25 mouse cellular contexts compared by ENCODE assay signal in the genomic region with DNA sequence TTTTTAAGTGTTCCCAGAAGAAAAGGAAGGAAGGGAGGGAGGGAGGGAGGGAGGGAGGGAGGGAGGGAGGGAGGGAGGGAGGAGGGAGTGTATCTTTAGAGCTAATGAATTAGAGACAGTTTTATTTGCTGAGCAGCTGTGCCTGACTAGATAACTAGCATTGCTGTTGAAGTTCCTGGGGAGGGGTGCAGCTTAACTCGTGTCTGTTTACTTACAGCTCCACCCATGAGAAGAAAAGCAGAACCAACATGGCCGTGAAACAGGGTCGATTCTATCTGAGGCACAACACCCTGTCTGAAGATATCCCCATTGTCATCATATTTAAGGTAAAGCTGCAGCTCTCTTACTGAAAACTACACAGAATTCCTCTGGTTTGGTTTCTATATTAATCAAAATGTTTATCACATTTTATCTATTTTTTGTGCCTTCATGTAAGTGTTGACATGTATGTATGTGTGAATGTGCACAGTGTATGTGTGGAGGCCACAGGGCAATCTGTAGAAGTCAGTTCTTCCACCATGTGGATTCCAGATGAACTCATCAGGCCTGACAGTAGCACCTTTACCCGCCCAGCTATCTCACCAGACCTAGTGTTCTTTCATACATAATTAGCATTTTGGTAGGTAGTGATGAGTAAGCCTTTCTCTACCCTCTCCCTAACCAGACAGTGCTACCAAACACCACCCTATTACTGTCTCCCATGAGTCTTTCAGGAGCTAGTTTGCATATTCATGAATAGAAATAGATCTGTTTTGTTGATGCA. TPM values are rescaled to one million over a fixed set of nuclear protein-coding genes. Genes with fewer than 3 reads are reported as not detected.
DNase-seq lines count a peak whose midpoint lies in the region; ATAC-seq lines count a peak whose summit lies in the region.
"Had no signal": no experiment of that assay in that cellular context is flagged by ENCODE, and none has a peak within 500 bp of the region (broad histone marks: within the 10 kb centered on the region; RNA-seq: fewer than 3 reads in every experiment).

No protein-coding gene starts in this region.

- no peaks in the 10 kb centered on the region for H3K27me3 ChIP-seq in liver, embryonic 12.5 days (replicated peaks)
- H3K27me3 ChIP-seq: CH12.LX; embryonic facial prominence, embryonic 12.5 days; hindbrain, embryonic 12.5 days; midbrain, embryonic 12.5 days; neural tube, embryonic 12.5 days had no signal

- H3K27ac ChIP-seq in liver, embryonic 12.5 days = peak overlapping the region; percentile 85
- H3K27ac ChIP-seq: embryonic facial prominence, embryonic 12.5 days; hindbrain, embryonic 12.5 days; layer of hippocampus, adult 2 months; midbrain, embryonic 12.5 days; neural tube, embryonic 12.5 days had no signal

- no peaks in the 10 kb centered on the region for H3K9me3 ChIP-seq in liver, embryonic 12.5 days (replicated peaks)
- H3K9me3 ChIP-seq: embryonic facial prominence, embryonic 12.5 days; hindbrain, embryonic 12.5 days; midbrain, embryonic 12.5 days; neural tube, embryonic 12.5 days had no signal

- H3K4me1 ChIP-seq in liver, embryonic 12.5 days = peaks cover 22% of the 10 kb centered on the region
- H3K4me1 ChIP-seq: embryonic facial prominence, embryonic 12.5 days; hindbrain, embryonic 12.5 days; midbrain, embryonic 12.5 days; neural tube, embryonic 12.5 days had no signal

- WGBS in liver, embryonic 12.5 days (ENCODE audit: insufficient replicate concordance) = 28% methylated on average over 4 of the region's 4 CpGs

- H3K9ac ChIP-seq in liver, embryonic 12.5 days = no peak overlapping the region
- H3K9ac ChIP-seq: embryonic facial prominence, embryonic 12.5 days; forebrain, postnatal 0 days; hindbrain, embryonic 12.5 days; midbrain, embryonic 12.5 days; neural tube, embryonic 12.5 days had no signal

- H3K4me2 ChIP-seq in liver, embryonic 12.5 days = peak overlapping the region; percentile 45
- H3K4me2 ChIP-seq: embryonic facial prominence, embryonic 12.5 days; heart, embryonic 11.5 days; hindbrain, embryonic 12.5 days; midbrain, embryonic 12.5 days; neural tube, embryonic 12.5 days had no signal

- peak overlapping the region; percentile 2; the same call in 1 of the 2 replicates for H3K4me3 ChIP-seq in liver, embryonic 12.5 days
- H3K4me3 ChIP-seq: embryonic facial prominence, embryonic 12.5 days; hindbrain, embryonic 12.5 days; layer of hippocampus, adult 2 months; midbrain, embryonic 12.5 days; neural tube, embryonic 12.5 days had no signal

- H3K36me3 ChIP-seq in liver, embryonic 12.5 days = peaks cover 72% of the 10 kb centered on the region

- DNase-seq in MEL-GATA-1-ER (ENCODE audit: extremely low read depth, low read depth) = peak; percentile 91
- DNase-seq in c-Kit-positive CD71-positive TER-119-positive erythroid progenitor cells, embryonic 14.5 days (ENCODE audit: low spot score) = peak; percentile 50
- DNase-seq in cerebellum, postnatal 4 days (ENCODE audit: low spot score in 2 of 2) = no peak
- no peak for DNase-seq in left cerebral cortex, adult 9 months (ENCODE audit: low spot score in 2 of 2)
- DNase-seq: adrenal gland, postnatal 10 days; cerebellum, adult 2 months; cerebellum, postnatal 36 days; forebrain, postnatal 0 days; heart, postnatal 10 days; kidney, adult 2 months; kidney, postnatal 10 days; layer of hippocampus, postnatal 36 days; lung, adult 2 months; lung, postnatal 36 days; thymus, postnatal 25 days had no signal

- ATAC-seq in liver, embryonic 12.5 days = peak; percentile 95
- ATAC-seq in megakaryocyte progenitor cell, adult 5-6 weeks (replicated peaks; ENCODE audit: poor library complexity) = peak; percentile 95
- no peak for ATAC-seq in frontal cortex, adult (ENCODE audit: low TSS enrichment)
- ATAC-seq: forebrain, postnatal 0 days had no signal

RNA-seq across cellular contexts. Expression of gene Polr3b, which starts 17.6 kb away (rescaled TPM):
- polyA plus RNA-seq in liver, embryonic 12.5 days (2016; fragmentation: Nextera tagmentation; extraction: Ambion mirVana) = 9.9 and 11.3 TPM in 2 replicates
- 23.9 and 29.3 TPM in 2 replicates for total RNA-seq in megakaryocyte progenitor cell, adult 5-6 weeks (2015)
- 29.4 and 45.9 TPM in 2 replicates for total RNA-seq in megakaryocyte progenitor cell, adult 5-6 weeks (2017)

Comparison
In these comparisons a context has a peak if more than half of its experiments do, and no peak if none do; other contexts are left out.
1. DNase-seq: peak in MEL-GATA-1-ER (single experiment) and c-Kit-positive CD71-positive TER-119-positive erythroid progenitor cells, embryonic 14.5 days (single experiment); none in cerebellum, postnatal 4 days (0 of 2) and left cerebral cortex, adult 9 months (0 of 2).